Mouse (Mus musculus) gastrocnemius, postnatal 36 days (tissue): ENCODE results near the gene Gm3138. TPM values are rescaled to one million over a fixed set of nuclear protein-coding genes. Genes with fewer than 3 reads are reported as not detected.
"Not testable (repeated sequence)": the region's sequence is repeated elsewhere in the genome, so short reads cannot be mapped to it uniquely, and the experiment has no call there.

Experiments
- DNase-seq, 2 experiments: peaks; one replicate each; pipeline ENCODE4 v3.0.0; 2022
- intact Hi-C: fragments of 180-260 bp; cut with DNase I; formaldehyde crosslinking; loops from one replicate; pipeline ENCODE4 v1.15.1; 2025
- long read RNA-seq, 2 experiments: library from polyadenylated mRNA; stranded (forward); transcript quantifications; one replicate each; pipeline ENCODE4 v2.0.0; 2021
- total RNA-seq, 2 experiments: library from RNA; stranded (reverse); gene quantifications; 2 replicates each; pipeline ENCODE4 v1.2.3; 2021

Gene Gm3138
- not detected for total RNA-seq
- long read RNA-seq, experiment 1: 0 reads
- long read RNA-seq, experiment 2: 0 reads

DNA sequence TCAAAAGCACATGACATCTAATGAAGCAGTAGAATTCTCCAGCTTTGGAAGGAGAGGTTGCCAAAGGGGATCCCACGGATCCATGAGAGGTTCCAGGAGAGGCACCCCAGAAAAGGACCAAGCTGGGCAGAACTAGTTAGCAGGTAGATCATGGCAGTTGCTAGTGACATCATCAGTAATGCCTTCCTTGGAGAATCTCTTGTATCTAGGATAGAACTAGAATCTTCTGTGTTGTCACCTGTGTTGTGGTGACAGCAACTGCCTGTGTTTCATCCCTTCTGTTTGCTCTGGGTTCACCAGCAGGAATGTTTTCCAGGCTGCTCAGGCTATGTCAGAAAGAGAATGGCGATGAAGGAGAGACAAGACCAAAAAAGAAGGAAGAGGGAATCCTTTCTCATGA is at the start of gene Gm3138:
Gene Gm3138, plus strand, starts transcription at position 301 of the 400 bp plus-strand sequence.
- DNase-seq, intact Hi-C loops: not testable (repeated sequence)

DNA sequence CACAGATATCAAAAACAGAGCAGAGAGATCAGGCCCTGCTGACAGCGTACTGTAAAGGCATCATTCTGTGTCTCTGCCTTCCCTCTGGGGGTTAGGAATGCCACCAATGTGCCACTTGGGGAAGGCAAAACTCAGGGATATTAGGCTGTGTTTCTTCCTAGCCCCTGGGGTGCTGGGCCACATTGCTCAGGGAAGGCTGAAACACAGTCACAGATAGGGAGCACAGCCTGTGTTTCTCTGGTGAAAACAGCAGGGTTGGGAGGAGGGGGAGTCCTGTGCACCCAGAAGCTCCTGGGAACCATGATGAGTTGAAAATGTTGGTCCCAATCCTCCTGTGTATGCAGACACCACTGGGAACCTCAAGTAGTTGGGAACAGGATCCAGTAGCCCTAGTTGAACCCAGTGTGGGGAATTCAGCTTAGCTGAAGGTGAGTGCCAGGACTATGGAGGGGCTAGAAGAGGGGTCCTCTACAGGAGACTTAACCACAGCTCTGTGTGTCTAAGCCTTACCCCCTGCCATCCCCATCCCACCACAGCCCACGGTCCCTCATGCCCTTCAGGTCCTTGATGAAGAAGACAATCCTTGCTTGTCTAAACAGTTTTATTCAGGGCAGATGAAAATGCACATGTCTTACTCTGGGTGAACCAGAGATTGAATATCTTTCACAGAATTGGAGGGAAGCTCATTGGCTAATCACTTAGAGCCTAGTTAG is 20.0 kb downstream of the Gm3138 start:
- DNase-seq, intact Hi-C loops: not testable (repeated sequence)

DNA sequence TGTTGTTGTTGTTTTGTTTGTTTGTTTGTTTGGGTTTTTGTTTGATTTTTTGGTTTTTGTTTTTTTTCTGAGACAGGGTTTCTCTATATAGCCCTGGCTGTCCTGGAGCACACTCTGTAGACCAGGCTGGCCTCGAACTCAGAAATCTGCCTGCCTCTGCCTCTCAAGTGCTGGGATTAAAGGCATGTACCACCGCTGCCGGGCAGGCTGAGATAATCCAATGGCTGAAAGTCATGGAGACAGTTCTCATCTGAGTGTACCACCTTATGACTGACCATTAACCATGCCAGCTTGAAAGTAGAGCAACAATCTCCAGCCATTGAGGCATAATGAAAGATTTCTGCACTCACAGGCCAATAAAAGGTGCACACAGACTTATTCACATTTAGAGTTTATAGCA is 30.4 kb downstream of the Gm3138 start:
- DNase-seq, intact Hi-C loops: not testable (repeated sequence)

Other genes with a start within 250 kb of the Gm3138 start
- under 1 TPM in 1 of 2 experiments, not detected in 1; 0.51 TPM for gene Gm5796, start 225.7 kb upstream of the Gm3138 start, total RNA-seq
- gene Gm3115, start 165.5 kb upstream of the Gm3138 start, total RNA-seq: not detected
- gene Gm8108, start 139.1 kb upstream of the Gm3138 start, total RNA-seq: under 1 TPM in 1 of 2 experiments, not detected in 1; 0.15 TPM
- not detected for gene Gm3127, start 84.6 kb upstream of the Gm3138 start, total RNA-seq
- gene Gm2974, start 67.1 kb upstream of the Gm3138 start, total RNA-seq: not detected
- not detected for gene Gm3149, start 67.7 kb downstream of the Gm3138 start, total RNA-seq
- gene 2610042L04Rik, start 85.1 kb downstream of the Gm3138 start, total RNA-seq: under 1 TPM in 1 of 2 experiments, not detected in 1; 0.31 TPM
- not detected for gene Gm3159, start 147.9 kb downstream of the Gm3138 start, total RNA-seq
- gene Gm3164, start 165.8 kb downstream of the Gm3138 start, total RNA-seq: under 1 TPM in 1 of 2 experiments, not detected in 1; 0.26 TPM
- gene Gm3173, start 181.4 kb downstream of the Gm3138 start, total RNA-seq: not detected
- gene Gm3182, start 232.1 kb downstream of the Gm3138 start, total RNA-seq: not detected